Mouse (Mus musculus): ENCODE results near the gene D630003M21Rik. TPM values are rescaled to one million over a fixed set of nuclear protein-coding genes. Genes with fewer than 3 reads are reported as not detected.

Gene D630003M21Rik
- polyA plus RNA-seq, 1 experiment = not detected

DNA sequence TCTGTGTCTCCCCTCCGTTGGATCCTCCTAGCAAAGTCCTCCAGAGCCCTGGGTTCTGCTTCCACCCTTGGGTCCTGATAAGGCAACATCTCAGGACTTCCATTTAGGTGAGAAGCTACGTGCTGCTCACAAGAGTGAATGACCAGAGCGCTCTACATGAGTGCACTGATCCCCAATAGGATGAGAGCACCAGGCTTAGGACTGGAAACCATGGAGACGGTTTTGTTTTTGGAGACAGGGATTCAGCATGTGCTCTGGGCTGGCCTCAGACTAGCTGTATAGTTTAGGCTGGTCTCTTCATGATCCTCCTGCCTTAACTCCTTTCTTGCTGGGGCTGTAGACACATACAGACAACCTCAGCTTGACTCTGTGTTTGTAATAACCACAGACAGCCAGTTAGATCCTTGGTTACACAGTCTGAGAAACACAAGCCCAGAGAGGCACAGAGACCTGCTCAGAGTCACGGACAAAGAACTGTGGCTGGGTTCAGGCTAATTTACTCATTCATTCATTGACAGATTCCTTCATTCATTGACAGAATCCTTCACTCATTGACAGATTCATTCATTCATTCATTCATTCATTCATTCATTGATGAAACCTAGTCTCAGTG, 12.2 kb upstream of the D630003M21Rik start:
- TF ChIP-seq POLR2A (IDR thresholded peaks at IDR 0.05; ENCODE audit: borderline replicate concordance, low read depth, low read length) (no peak), CTCF (IDR thresholded peaks at IDR 0.05; ENCODE audit: low read depth, low read length) (no peak)
- no peak overlapping the region for H3K27ac ChIP-seq (ENCODE audit: insufficient read depth, low read depth, low read length)
- peaks cover 14% of the 10 kb centered on the region for H3K4me1 ChIP-seq (ENCODE audit: control insufficient read depth, insufficient read depth, low read length)
- H3K4me3 ChIP-seq (ENCODE audit: insufficient read depth, low read length) = no peak overlapping the region

DNA sequence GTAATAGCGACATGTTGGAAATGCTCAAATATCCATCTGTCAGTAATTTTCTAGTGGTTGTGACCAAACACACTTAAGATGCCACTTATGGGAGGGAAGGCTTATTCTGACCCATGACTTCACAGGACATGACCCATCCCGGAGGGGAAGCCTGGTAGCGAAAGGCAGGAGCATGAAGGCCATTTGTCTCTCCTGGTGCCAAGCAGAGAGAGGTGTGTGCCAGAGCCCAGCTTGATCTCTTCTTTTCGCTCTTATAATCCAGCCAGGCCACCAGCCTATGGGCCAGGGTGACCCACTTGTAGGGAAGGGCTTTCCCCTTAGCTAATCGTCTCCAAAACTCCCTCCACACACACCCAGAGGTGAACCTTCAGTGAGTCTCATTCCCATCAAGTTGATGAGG, 9.1 kb upstream of the D630003M21Rik start:
- Histone ChIP-seq H3K27ac (ENCODE audit: insufficient read depth, low read depth, low read length) (no peak overlapping the region), H3K4me1 (ENCODE audit: control insufficient read depth, insufficient read depth, low read length) (peaks cover 14% of the 10 kb centered on the region), H3K4me3 (ENCODE audit: insufficient read depth, low read length) (no peak overlapping the region)
- TF ChIP-seq POLR2A (IDR thresholded peaks at IDR 0.05; ENCODE audit: borderline replicate concordance, low read depth, low read length) (no peak), CTCF (IDR thresholded peaks at IDR 0.05; ENCODE audit: low read depth, low read length) (no peak)

DNA sequence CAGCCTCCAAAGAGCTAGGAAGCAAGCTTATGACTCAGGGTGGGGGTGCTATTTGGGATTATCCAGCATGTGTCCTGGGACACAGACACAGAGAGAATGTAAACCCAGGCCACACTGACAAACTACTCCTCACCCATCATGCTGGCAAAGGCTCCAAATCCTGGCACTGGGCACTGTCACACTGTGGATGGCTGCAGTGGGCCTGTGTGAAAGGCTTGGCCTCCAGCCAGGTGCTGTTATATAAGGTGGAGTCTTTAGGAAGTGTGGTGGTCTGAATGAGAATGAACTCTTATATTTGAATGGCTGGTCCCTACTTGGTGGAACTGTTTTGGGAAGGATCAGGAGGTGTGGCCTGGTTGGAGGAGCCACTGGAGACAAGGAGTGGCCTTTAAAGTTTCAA, 7.7 kb upstream of the D630003M21Rik start:
- peaks cover 19% of the 10 kb centered on the region for H3K4me1 ChIP-seq (ENCODE audit: control insufficient read depth, insufficient read depth, low read length)
- H3K27ac ChIP-seq (ENCODE audit: insufficient read depth, low read depth, low read length) = no peak overlapping the region
- no peak overlapping the region for H3K4me3 ChIP-seq (ENCODE audit: insufficient read depth, low read length)
- no peak for TF ChIP-seq CTCF (IDR thresholded peaks at IDR 0.05; ENCODE audit: low read depth, low read length)
- no peak for TF ChIP-seq POLR2A (IDR thresholded peaks at IDR 0.05; ENCODE audit: borderline replicate concordance, low read depth, low read length)

DNA sequence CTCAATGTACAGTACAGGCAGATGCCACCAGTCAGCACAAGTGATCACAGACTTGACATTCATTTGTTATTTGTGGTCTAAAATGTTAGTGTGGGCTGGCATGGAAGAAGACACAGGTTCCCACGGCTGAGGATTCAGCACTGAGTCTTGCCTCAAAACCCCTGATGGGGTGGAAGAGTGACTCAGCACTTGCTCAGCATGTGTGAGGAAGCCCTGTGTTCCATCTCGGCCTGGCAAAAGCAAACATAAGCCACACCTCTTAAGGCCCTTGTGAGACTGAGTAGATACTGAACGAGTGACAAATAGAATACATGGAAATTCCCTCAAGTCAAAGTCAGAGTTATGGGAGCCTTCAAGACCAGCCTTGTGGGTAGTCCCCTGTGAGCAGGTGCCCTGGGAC, 4.1 kb upstream of the D630003M21Rik start:
- Histone ChIP-seq H3K4me1 (ENCODE audit: control insufficient read depth, insufficient read depth, low read length) (peaks cover 5% of the 10 kb centered on the region), H3K27ac (ENCODE audit: insufficient read depth, low read depth, low read length) (no peak overlapping the region), H3K4me3 (ENCODE audit: insufficient read depth, low read length) (no peak overlapping the region)
- no peak for TF ChIP-seq POLR2A (IDR thresholded peaks at IDR 0.05; ENCODE audit: borderline replicate concordance, low read depth, low read length)
- no peak for TF ChIP-seq CTCF (IDR thresholded peaks at IDR 0.05; ENCODE audit: low read depth, low read length)

DNA sequence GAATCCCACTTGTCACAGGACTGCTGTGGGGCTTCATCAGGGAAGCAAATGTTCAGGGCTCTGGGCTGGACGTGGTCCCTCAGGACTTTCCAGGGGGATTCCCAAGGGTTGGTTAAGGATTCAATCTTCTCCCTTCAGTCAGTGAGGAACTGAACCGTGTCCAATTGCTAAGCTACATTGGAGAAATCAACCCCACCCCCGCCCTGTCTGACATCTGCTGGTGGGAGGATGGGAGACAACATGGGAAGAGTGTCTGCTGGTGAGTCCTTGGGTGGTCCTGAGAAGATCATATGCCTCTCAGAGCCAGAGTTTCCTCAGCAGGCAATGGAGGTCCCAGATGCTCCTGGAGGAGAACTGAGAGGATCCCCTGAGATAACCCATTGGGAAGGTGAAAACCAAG, 3.4 kb upstream of the D630003M21Rik start:
- no peak for TF ChIP-seq CTCF (IDR thresholded peaks at IDR 0.05; ENCODE audit: low read depth, low read length)
- TF ChIP-seq POLR2A (IDR thresholded peaks at IDR 0.05; ENCODE audit: borderline replicate concordance, low read depth, low read length) = no peak
- Histone ChIP-seq H3K27ac (ENCODE audit: insufficient read depth, low read depth, low read length) (no peak overlapping the region), H3K4me3 (ENCODE audit: insufficient read depth, low read length) (no peak overlapping the region), H3K4me1 (ENCODE audit: control insufficient read depth, insufficient read depth, low read length) (peaks cover 5% of the 10 kb centered on the region)

DNA sequence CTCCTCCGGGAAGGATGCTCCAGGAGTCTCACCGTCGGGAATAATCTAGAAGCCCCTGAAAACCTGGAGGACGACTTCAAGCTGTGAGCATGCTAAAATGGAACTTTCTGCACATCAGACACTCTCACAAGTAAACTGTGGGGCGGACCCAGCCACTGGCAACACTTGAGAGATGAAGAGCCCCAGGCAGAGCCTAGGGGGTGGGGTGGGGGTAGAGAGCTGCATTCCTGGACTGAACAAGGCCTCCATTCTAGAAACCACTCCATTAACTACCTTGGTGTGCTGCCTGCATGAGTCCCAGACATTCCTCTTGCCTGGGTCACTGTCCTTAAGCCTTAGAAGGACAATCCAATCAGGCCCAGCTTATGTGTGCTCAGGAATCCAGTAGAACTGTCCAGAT, 2.0 kb upstream of the D630003M21Rik start:
- Histone ChIP-seq H3K4me3 (ENCODE audit: insufficient read depth, low read length) (no peak overlapping the region), H3K4me1 (ENCODE audit: control insufficient read depth, insufficient read depth, low read length) (peaks cover 5% of the 10 kb centered on the region), H3K27ac (ENCODE audit: insufficient read depth, low read depth, low read length) (no peak overlapping the region)
- TF ChIP-seq CTCF (IDR thresholded peaks at IDR 0.05; ENCODE audit: low read depth, low read length) (no peak), POLR2A (IDR thresholded peaks at IDR 0.05; ENCODE audit: borderline replicate concordance, low read depth, low read length) (no peak)

DNA sequence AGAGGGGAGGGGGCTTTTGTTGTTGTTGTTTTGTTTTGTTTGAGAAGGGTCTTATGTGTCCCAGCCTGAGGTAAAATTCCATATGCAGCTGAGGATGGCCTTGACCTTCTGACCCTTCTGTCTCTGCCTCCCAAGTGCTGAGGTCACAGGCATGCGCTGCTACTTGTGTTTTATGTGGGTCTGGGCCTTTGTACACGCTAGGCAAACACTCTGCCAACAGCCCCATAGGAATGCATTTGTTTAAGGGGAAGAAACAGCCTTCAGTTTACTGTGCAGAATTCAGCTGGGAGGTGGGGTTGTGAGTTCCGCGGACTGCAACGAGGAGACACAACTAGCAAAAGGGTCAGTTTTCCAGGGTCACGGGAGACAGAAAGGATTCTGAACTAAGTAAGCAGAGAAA, 1.6 kb upstream of the D630003M21Rik start:
- H3K4me1 ChIP-seq (ENCODE audit: control insufficient read depth, insufficient read depth, low read length) = peaks cover 5% of the 10 kb centered on the region
- no peak overlapping the region for H3K27ac ChIP-seq (ENCODE audit: insufficient read depth, low read depth, low read length)
- no peak for TF ChIP-seq CTCF (IDR thresholded peaks at IDR 0.05; ENCODE audit: low read depth, low read length)
- TF ChIP-seq POLR2A (IDR thresholded peaks at IDR 0.05; ENCODE audit: borderline replicate concordance, low read depth, low read length) = no peak
- H3K4me3 ChIP-seq (ENCODE audit: insufficient read depth, low read length) = no peak overlapping the region

DNA sequence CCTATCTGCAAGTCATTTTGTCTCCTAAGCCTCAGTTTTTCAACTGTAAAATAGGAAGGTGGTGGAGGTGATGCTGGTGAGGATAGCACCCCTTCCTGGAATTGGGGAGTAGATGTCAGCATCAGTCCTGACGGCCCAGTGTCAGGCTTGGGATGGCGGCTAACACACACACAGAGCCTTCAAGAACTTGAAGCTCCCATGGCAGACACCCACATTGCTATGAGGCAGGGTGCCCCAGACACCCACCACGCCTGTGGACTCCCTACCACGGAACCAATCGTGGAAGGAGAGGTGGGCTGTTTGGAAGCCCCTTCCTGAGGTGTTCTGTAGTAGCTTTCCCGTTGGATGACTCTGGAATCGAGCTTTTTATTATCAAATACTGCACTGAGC, 476 bp upstream of the D630003M21Rik start:
- Histone ChIP-seq H3K4me1 (ENCODE audit: control insufficient read depth, insufficient read depth, low read length) (peaks cover 5% of the 10 kb centered on the region), H3K4me3 (ENCODE audit: insufficient read depth, low read length) (0 out of 2 replicates have a peak overlapping the region, but pooled peaks have one; percentile 16), H3K27ac (ENCODE audit: insufficient read depth, low read depth, low read length) (no peak overlapping the region)
- TF ChIP-seq CTCF (IDR thresholded peaks at IDR 0.05; ENCODE audit: low read depth, low read length) (no peak), POLR2A (IDR thresholded peaks at IDR 0.05; ENCODE audit: borderline replicate concordance, low read depth, low read length) (no peak)

DNA sequence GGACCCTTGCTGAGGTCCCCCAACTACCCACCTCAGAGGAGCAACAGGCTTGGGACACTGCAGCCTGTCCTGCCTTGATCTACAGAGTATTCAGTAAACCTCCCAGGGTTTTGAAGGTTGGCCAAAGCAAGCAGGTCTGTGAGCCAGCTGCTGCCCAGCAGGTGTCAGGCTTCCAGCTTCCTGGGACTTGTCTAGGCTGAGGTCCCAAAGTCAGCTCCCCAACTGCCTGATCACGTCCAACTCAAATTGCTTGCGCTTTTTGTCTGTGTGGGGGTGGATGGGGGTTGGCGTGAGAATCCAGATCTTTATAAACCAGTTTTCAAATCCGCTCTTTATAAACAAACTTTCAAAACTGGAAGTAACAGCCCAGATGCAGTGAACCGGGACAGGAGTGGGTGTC, 3.7 kb downstream of the D630003M21Rik start:
- Histone ChIP-seq H3K27ac (ENCODE audit: insufficient read depth, low read depth, low read length) (no peak overlapping the region), H3K4me1 (ENCODE audit: control insufficient read depth, insufficient read depth, low read length) (no peaks in the 10 kb centered on the region), H3K4me3 (ENCODE audit: insufficient read depth, low read length) (no peak overlapping the region)
- TF ChIP-seq POLR2A (IDR thresholded peaks at IDR 0.05; ENCODE audit: borderline replicate concordance, low read depth, low read length) (no peak), CTCF (IDR thresholded peaks at IDR 0.05; ENCODE audit: low read depth, low read length) (no peak)

DNA sequence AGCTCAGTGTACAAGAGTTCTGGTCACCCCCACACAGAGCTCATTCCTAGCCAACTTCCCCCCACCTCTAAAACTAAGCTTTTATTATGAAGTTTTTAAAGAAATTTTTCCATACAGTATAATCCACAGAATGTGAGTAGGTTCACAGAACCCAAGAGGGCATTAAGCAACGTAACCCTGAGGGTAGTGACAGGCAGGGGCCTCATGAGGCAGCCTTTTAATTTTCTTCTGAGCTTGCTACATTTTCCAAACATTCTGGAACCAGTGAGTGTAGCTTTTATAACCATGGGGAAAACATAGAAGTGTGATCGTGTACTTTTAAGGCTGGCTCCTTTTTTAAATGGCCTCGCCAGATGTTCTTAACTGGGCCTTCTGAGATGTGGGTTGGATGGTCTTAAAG, 5.5 kb downstream of the D630003M21Rik start:
- Histone ChIP-seq H3K4me1 (ENCODE audit: control insufficient read depth, insufficient read depth, low read length) (no peaks in the 10 kb centered on the region), H3K27ac (ENCODE audit: insufficient read depth, low read depth, low read length) (no peak overlapping the region), H3K4me3 (ENCODE audit: insufficient read depth, low read length) (no peak overlapping the region)
- TF ChIP-seq CTCF (IDR thresholded peaks at IDR 0.05; ENCODE audit: low read depth, low read length) = no peak
- no peak for TF ChIP-seq POLR2A (IDR thresholded peaks at IDR 0.05; ENCODE audit: borderline replicate concordance, low read depth, low read length)

DNA sequence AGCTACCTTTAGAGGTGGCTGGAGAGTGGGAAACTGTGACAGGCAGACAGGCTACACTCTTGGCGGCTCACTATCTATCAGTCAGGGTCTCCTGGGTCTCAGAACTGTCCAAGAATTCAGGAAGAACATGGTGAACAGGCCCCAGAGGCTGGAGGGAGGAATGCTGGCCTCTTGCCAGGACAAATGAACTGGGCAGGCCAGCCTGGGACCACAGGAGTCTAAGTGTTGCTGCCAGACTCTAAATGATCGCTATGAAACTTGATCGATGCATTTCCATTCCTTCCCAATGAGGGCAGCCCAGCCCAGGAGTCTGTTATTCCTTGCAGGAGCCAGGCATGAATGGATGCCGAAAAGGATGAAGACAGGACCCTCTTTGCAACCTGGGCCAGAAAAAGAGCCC, 6.4 kb downstream of the D630003M21Rik start:
- H3K27ac ChIP-seq (ENCODE audit: insufficient read depth, low read depth, low read length) = no peak overlapping the region
- H3K4me1 ChIP-seq (ENCODE audit: control insufficient read depth, insufficient read depth, low read length) = no peaks in the 10 kb centered on the region
- TF ChIP-seq POLR2A (IDR thresholded peaks at IDR 0.05; ENCODE audit: borderline replicate concordance, low read depth, low read length) = no peak
- TF ChIP-seq CTCF (IDR thresholded peaks at IDR 0.05; ENCODE audit: low read depth, low read length) = no peak
- H3K4me3 ChIP-seq (ENCODE audit: insufficient read depth, low read length) = no peak overlapping the region

Data from bone marrow macrophage, adult 2 months (primary cell).